ENCODE assay signal across 9 mouse cellular contexts in the genomic region with DNA sequence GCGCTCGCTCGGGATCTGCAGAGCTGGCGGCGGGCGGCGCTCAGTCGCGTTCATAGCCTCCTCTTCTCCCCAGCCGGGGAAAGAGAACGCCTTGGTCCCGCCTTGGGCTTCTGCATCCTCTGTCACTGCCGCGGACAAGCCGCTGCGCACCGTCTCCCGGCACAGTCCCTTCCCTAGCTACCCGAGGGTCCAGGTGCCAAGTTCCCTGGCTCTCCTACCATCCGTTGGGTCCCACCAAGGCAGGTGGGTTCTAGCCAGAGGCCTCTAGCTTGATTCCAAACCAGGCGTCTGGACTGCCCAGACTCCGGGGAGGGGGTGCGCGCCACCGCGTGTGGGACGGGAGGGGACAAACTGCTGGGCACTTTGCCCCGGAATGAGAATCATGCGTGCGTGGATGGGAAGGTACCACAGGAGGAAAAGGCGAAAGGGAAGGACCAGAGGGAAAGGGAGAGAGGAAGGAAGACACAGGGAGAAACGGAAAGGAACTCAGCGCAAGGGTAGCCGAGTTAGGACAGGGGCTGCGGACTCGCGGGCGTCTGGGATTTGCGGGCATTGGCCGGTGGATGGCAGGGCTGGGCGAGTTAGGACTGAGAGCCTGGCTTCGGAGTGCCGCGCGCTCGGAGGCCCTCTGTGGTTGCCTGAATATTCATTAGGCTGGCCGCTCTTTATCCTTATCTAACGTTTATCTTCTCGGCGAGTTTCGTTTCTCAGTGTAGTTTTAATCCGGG. TPM values are rescaled to one million over a fixed set of nuclear protein-coding genes. Genes with fewer than 3 reads are reported as not detected.
DNase-seq lines count a peak whose midpoint lies in the region; ATAC-seq and TF ChIP-seq lines count a peak whose summit lies in the region.
"Had no signal": no experiment of that assay in that cellular context is flagged by ENCODE, and none has a peak within 500 bp of the region (broad histone marks: within the 10 kb centered on the region; RNA-seq: fewer than 3 reads in every experiment).

A gene (plus strand): TSS at position 353 of the 728 bp plus-strand sequence.

- TF ChIP-seq EP300 in liver, postnatal 0 days (IDR thresholded peaks at IDR 0.05; ENCODE audit: low read depth): no peak

- no peak for ATAC-seq in liver, embryonic 11.5 days (replicated peaks; ENCODE audit: low FRiP score)
- ATAC-seq in hindbrain, embryonic 16.5 days: no peak; the same call in 1 of the 2 replicates
- ATAC-seq in liver, postnatal 0 days: no peak
- ATAC-seq in activated CD4-positive, CD25-positive, alpha-beta regulatory T cell, adult 4 months: no peak

- under 1% methylated on average over 52 of the region's 52 CpGs for WGBS in liver, embryonic 11.5 days
- WGBS in hindbrain, embryonic 16.5 days: under 1% methylated on average over 49 of the region's 52 CpGs
- WGBS in liver, postnatal 0 days (ENCODE audit: insufficient replicate concordance): under 1% methylated on average over 46 of the region's 52 CpGs

- no peaks in the 10 kb centered on the region for H3K9me3 ChIP-seq in liver, embryonic 11.5 days (ENCODE audit: control insufficient read depth, low read length)
- no peaks in the 10 kb centered on the region for H3K9me3 ChIP-seq in hindbrain, embryonic 16.5 days (ENCODE audit: control insufficient read depth, low read length)
- no peaks in the 10 kb centered on the region for H3K9me3 ChIP-seq in liver, postnatal 0 days (ENCODE audit: low read length)

- H3K4me2 ChIP-seq in liver, embryonic 11.5 days: peak within 1 kb of the TSS; percentile 67
- H3K4me2 ChIP-seq in hindbrain, embryonic 16.5 days (ENCODE audit: low read length): peak within 1 kb of the TSS; percentile 62
- H3K4me2 ChIP-seq in liver, postnatal 0 days (ENCODE audit: low read depth, low read length): peak within 1 kb of the TSS; percentile 57

- peaks cover 99% of the 10 kb centered on the region for H3K27me3 ChIP-seq in liver, embryonic 11.5 days (replicated peaks; ENCODE audit: control insufficient read depth, insufficient read depth, low read length)
- peaks cover 42% of the 10 kb centered on the region for H3K27me3 ChIP-seq in hindbrain, embryonic 16.5 days (replicated peaks; ENCODE audit: control insufficient read depth, insufficient read depth, low read length)
- peaks cover 99% of the 10 kb centered on the region for H3K27me3 ChIP-seq in liver, postnatal 0 days (ENCODE audit: insufficient read depth, low read length)

- H3K36me3 ChIP-seq in liver, embryonic 11.5 days (ENCODE audit: control insufficient read depth, insufficient read depth, low read length): no peaks in the 10 kb centered on the region
- H3K36me3 ChIP-seq in hindbrain, embryonic 16.5 days (ENCODE audit: control insufficient read depth, insufficient read depth, low read length): no peaks in the 10 kb centered on the region
- H3K36me3 ChIP-seq in liver, postnatal 0 days (replicated peaks; ENCODE audit: insufficient read depth, low read length): no peaks in the 10 kb centered on the region

- peak within 1 kb of the TSS; percentile 37 for H3K4me3 ChIP-seq in liver, embryonic 11.5 days (ENCODE audit: low read depth, low read length)
- H3K4me3 ChIP-seq in embryonic fibroblast, embryonic 13.5 days (ENCODE audit: insufficient read depth, low read length): peak within 1 kb of the TSS; percentile 28
- peak within 1 kb of the TSS; percentile 48 for H3K4me3 ChIP-seq in hindbrain, embryonic 16.5 days (ENCODE audit: low read length)
- peak within 1 kb of the TSS; percentile 36 for H3K4me3 ChIP-seq in liver, postnatal 0 days (ENCODE audit: low read depth, low read length)

- no peak within 1 kb of the TSS for H3K27ac ChIP-seq in liver, embryonic 11.5 days (ENCODE audit: low read depth, low read length)
- H3K27ac ChIP-seq in embryonic fibroblast, embryonic 13.5 days (ENCODE audit: insufficient read depth, low read length): no peak within 1 kb of the TSS
- H3K27ac ChIP-seq in hindbrain, embryonic 16.5 days (ENCODE audit: low read depth, low read length): peak within 1 kb of the TSS; percentile 81
- no peak within 1 kb of the TSS for H3K27ac ChIP-seq in liver, postnatal 0 days (ENCODE audit: low read depth)

- H3K9ac ChIP-seq in liver, embryonic 11.5 days (ENCODE audit: low read depth, low read length): no peak within 1 kb of the TSS
- H3K9ac ChIP-seq in hindbrain, embryonic 16.5 days (ENCODE audit: low read depth, low read length): peak within 1 kb of the TSS; percentile 62
- no peak within 1 kb of the TSS for H3K9ac ChIP-seq in liver, postnatal 0 days (replicated peaks)

- DNase-seq in liver, embryonic 11.5 days (ENCODE audit: low spot score): no peak
- DNase-seq in liver: no peak
- DNase-seq in liver, postnatal 0 days: no peak
- no peak for DNase-seq in layer of hippocampus, adult 9-11 months
- DNase-seq in frontal cortex, adult 2 months (ENCODE audit: extremely low spot score in 1 of 2, low spot score in 1 of 2): no peak

- peaks cover 4% of the 10 kb centered on the region for H3K4me1 ChIP-seq in liver, embryonic 11.5 days (replicated peaks; ENCODE audit: control insufficient read depth, insufficient read depth, low read length)
- H3K4me1 ChIP-seq in embryonic fibroblast, embryonic 13.5 days (ENCODE audit: control insufficient read depth, insufficient read depth, low read length): 0 out of 2 replicates have a peak, but pooled peaks cover 4% of the 10 kb centered on the region
- peaks cover 16% of the 10 kb centered on the region; the same call in 1 of the 2 replicates for H3K4me1 ChIP-seq in hindbrain, embryonic 16.5 days (ENCODE audit: control insufficient read depth, insufficient read depth, low read depth, low read length)
- H3K4me1 ChIP-seq in liver, postnatal 0 days (ENCODE audit: insufficient read depth): peaks cover 9% of the 10 kb centered on the region

- TF ChIP-seq CTCF in embryonic fibroblast, embryonic 13.5 days (IDR thresholded peaks at IDR 0.05; ENCODE audit: borderline replicate concordance, insufficient read depth, low read length): no peak
- no peak for TF ChIP-seq CTCF in liver, postnatal 0 days (IDR thresholded peaks at IDR 0.05; ENCODE audit: low read depth)

- TF ChIP-seq POLR2A in embryonic fibroblast, embryonic 13.5 days (IDR thresholded peaks at IDR 0.05; ENCODE audit: low read depth, low read length): no peak

RNA-seq across cellular contexts. Expression of the gene that starts here (rescaled TPM):
- polyA plus RNA-seq in liver, embryonic 11.5 days (2014; fragmentation: Nextera tagmentation; extraction: Ambion mirVana): not detected in 2 replicates
- not detected in 2 replicates for polyA plus RNA-seq in embryonic fibroblast, embryonic 13.5 days (2011; ENCODE audit: insufficient read length, low read depth, missing spikeins)
- 11.9 and 12.1 TPM in 2 replicates for polyA plus RNA-seq in hindbrain, embryonic 16.5 days (2015; fragmentation: Nextera tagmentation; extraction: Ambion mirVana)
- polyA plus RNA-seq in liver, postnatal 0 days (2015; fragmentation: Nextera tagmentation; extraction: Ambion mirVana): not detected in 2 replicates
- not detected for polyA plus RNA-seq in activated CD4-positive, CD25-positive, alpha-beta regulatory T cell, adult 4 months (2017; shearing (Covaris generic))
- polyA plus RNA-seq in frontal cortex, adult 2 months (2012; rRNA removed): 0.06 and 0.11 TPM in 2 replicates
- polyA plus RNA-seq: large intestine, adult 2 months had no signal

Comparison
In these comparisons a context has a peak if more than half of its experiments do, and no peak if none do; other contexts are left out.
1. RNA of the gene that starts here (polyA plus RNA-seq): 11.9 to 12.1 TPM in hindbrain, embryonic 16.5 days; 0.06 to 0.11 TPM in frontal cortex, adult 2 months, not detected in liver, embryonic 11.5 days, not detected in embryonic fibroblast, embryonic 13.5 days, not detected in liver, postnatal 0 days and not detected in activated CD4-positive, CD25-positive, alpha-beta regulatory T cell, adult 4 months; every median in the first group is over 10 times any median in the second.
2. Peak in every context shown above with its lines, with median percentiles within 50 percentile points of each other: H3K4me2 ChIP-seq and H3K4me3 ChIP-seq.